Mouse (Mus musculus): Measurements from ENCODE around the gene Pptc7. TPM values are rescaled to one million over a fixed set of nuclear protein-coding genes. Genes with fewer than 3 reads are reported as not detected.

Gene Pptc7
- polyA plus RNA-seq, 1 experiment from 2014 or later: 10.4 TPM

- H3K4me1 ChIP-seq (replicated peaks): 0 out of 2 replicates have a peak, but pooled peaks cover 5% of the 10 kb centered on the region
- no peak overlapping the region for H3K4me3 ChIP-seq (replicated peaks)
- no peak overlapping the region for H3K9ac ChIP-seq
- no peak for ATAC-seq
- H3K36me3 ChIP-seq: no peaks in the 10 kb centered on the region
- no peaks in the 10 kb centered on the region for H3K9me3 ChIP-seq
- no peaks in the 10 kb centered on the region for H3K27me3 ChIP-seq (replicated peaks)
- no peak overlapping the region for H3K4me2 ChIP-seq (replicated peaks)
- 75% methylated on average over 5 of the region's 5 CpGs for WGBS
- no peak overlapping the region for H3K27ac ChIP-seq
Measured at GRCm38 (mm10) chr5:122272821-122273220, 11.3 kb upstream of the Pptc7 start.

GRCm38 (mm10) chr5:122274785-122275184 is 9.4 kb upstream of the Pptc7 start:
- peak; percentile 71 for ATAC-seq
- WGBS: 39% methylated on average over 5 of the region's 5 CpGs
- no peaks in the 10 kb centered on the region for H3K27me3 ChIP-seq (replicated peaks)
- H3K36me3 ChIP-seq: no peaks in the 10 kb centered on the region
- no peaks in the 10 kb centered on the region for H3K9me3 ChIP-seq
- no peak overlapping the region for H3K4me2 ChIP-seq (replicated peaks)
- no peak overlapping the region for H3K27ac ChIP-seq
- H3K4me1 ChIP-seq (replicated peaks): 0 out of 2 replicates have a peak, but pooled peaks cover 3% of the 10 kb centered on the region
- H3K9ac ChIP-seq: no peak overlapping the region
- H3K4me3 ChIP-seq (replicated peaks): no peak overlapping the region

DNA sequence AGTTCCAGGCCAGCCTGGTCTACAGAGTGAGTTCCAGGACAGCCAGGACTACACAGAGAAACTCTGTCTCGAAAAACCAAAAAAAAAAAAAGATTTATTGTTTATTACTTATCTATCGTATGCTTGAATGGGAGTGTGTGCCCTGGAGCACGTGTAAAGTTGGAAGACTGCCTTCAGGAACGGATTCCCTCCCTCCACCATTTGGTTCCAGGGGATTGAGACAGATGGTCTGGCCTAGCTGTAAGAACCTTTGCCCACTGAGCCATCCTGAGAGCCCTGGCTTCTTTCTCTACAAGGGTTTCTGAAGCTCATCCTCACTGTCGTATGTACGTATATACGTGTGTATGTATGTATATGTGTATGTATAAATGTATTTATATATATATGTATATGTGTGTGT is 5.2 kb upstream of the Pptc7 start:
- H3K4me2 ChIP-seq (replicated peaks): no peak overlapping the region
- no peaks in the 10 kb centered on the region for H3K27me3 ChIP-seq (replicated peaks)
- no peaks in the 10 kb centered on the region for H3K9me3 ChIP-seq
- no peak overlapping the region for H3K27ac ChIP-seq
- no peak overlapping the region for H3K9ac ChIP-seq
- no peak for ATAC-seq
- no peaks in the 10 kb centered on the region for H3K36me3 ChIP-seq
- 84% methylated on average over 7 of the region's 7 CpGs for WGBS
- no peak overlapping the region for H3K4me3 ChIP-seq (replicated peaks)
- peaks cover 10% of the 10 kb centered on the region for H3K4me1 ChIP-seq (replicated peaks)

DNA sequence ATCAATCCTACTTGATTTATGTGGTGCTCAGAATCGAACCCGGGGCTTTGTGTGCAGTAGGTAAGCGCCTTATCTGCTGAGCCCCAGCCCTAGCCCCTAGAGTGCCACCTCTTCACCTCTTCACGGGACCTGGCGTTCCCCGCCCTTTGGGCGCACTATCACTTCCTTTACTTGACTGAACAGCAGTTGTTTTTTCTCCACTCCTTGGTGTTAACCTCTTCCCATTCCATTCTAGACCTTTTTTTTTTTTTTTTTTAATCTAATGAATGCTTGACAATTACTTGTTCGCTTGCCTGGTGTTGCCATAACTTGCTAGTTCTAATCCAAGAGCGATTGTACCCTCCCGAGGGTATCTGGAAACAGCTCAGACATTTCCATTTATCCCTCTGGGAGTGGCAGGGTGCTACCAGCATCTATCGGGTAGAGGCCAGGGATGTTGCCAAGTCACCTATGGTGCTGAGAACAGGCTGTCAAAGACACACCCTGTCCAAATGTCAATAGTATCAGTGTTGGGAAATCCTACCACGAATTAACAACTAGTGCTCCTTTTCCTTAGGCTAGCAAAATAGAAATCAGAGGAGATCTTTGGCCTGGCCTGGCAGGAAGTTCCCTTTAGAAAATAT is 4.3 kb upstream of the Pptc7 start:
- Histone ChIP-seq H3K27ac (peak overlapping the region; percentile 83), H3K9me3 (no peaks in the 10 kb centered on the region), H3K27me3 (replicated peaks) (no peaks in the 10 kb centered on the region), H3K36me3 (no peaks in the 10 kb centered on the region), H3K4me2 (replicated peaks) (peak overlapping the region; percentile 44), H3K4me1 (replicated peaks) (peaks cover 10% of the 10 kb centered on the region), H3K4me3 (replicated peaks) (no peak overlapping the region), H3K9ac (no peak overlapping the region)
- 66% methylated on average over 12 of the region's 12 CpGs for WGBS
- peak; percentile 57; the same call in 1 of the 2 replicates for ATAC-seq

DNA sequence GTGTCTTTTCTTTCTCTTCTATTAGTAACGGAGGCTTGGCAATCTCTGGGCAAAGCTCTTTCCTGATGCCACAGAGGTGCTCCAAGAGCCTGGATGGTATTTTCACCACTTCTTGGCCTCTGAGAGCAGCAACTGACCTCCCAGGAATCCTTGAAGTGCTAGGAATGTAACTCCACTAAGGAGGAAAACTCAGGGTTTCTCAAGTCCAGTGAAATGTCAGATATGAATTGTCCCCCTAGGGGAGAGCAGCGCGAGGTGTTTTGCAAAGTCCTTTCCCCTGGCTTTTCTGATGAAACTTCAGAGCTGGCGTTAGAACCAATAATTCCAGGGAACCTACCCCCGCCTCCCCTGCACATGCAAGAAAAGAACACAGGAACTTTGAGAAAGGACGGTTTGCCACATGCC is 3.7 kb upstream of the Pptc7 start:
- peak overlapping the region; percentile 83 for H3K27ac ChIP-seq

GRCm38 (mm10) chr5:122280827-122281462 is 3.2 kb upstream of the Pptc7 start:
- Histone ChIP-seq H3K27ac (peak overlapping the region; percentile 83), H3K4me1 (replicated peaks) (peaks cover 11% of the 10 kb centered on the region), H3K4me2 (replicated peaks) (peak overlapping the region; percentile 44), H3K4me3 (replicated peaks) (no peak overlapping the region), H3K9me3 (no peaks in the 10 kb centered on the region), H3K36me3 (no peaks in the 10 kb centered on the region), H3K9ac (no peak overlapping the region), H3K27me3 (replicated peaks) (no peaks in the 10 kb centered on the region)
- ATAC-seq: no peak
- 28% methylated on average over 19 of the region's 19 CpGs for WGBS

More for the DNA sequence above, 3.7 kb upstream of the Pptc7 start:
- Histone ChIP-seq H3K4me2 (replicated peaks) (peak overlapping the region; percentile 44), H3K27me3 (replicated peaks) (no peaks in the 10 kb centered on the region), H3K9me3 (no peaks in the 10 kb centered on the region), H3K36me3 (no peaks in the 10 kb centered on the region), H3K4me1 (replicated peaks) (peaks cover 11% of the 10 kb centered on the region), H3K4me3 (replicated peaks) (no peak overlapping the region), H3K9ac (no peak overlapping the region)
- WGBS: 29% methylated on average over 6 of the region's 6 CpGs
- no peak for ATAC-seq

- WGBS: 33% methylated on average over 2 of the region's 2 CpGs
Measured at GRCm38 (mm10) chr5:122283828-122284182, 360 bp upstream of the Pptc7 start.

DNA sequence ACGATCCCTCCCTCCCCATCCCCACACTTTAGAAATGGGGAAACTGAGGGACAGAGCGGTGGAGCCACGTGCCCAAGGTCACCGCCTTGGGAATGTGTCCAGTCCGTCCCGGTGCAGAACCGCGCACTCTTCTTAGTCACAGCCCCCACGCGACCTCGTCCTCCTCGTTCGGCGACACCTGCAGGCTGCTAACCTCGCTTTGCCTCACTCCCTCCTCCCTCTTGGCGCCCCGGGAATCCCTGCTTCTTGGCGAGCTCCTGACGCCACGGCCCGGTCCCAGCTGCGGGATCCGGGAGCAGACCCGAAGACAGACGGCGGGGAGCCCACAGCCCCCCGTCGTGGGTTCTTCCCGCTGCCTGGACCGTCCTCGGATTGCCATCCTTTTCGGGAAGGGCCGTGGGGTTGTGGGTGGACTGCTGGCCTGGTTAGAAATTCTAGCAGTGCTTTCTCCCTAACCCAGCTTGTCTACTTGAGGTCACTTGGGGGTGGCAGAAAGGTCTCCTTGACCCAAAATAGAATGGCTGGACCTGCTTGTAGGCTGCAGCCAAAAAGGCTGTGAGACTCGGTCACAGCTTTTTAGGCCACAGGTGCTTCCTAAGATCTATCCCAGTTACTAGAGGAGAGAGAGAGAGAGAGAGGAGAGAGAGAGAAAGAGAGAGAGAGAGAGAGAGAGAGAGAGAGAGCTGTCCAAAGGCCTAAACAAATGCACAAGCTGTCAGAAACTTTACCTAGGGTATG is 1.0 kb downstream of the Pptc7 start:
- Histone ChIP-seq H3K27ac (peak overlapping the region; percentile 52), H3K9me3 (no peaks in the 10 kb centered on the region), H3K9ac (peak overlapping the region; percentile 88), H3K36me3 (0 out of 2 replicates have a peak, but pooled peaks cover 2% of the 10 kb centered on the region), H3K4me3 (replicated peaks) (peak overlapping the region; percentile 93), H3K4me1 (replicated peaks) (peaks cover 19% of the 10 kb centered on the region), H3K27me3 (replicated peaks) (no peaks in the 10 kb centered on the region), H3K4me2 (replicated peaks) (peak overlapping the region; percentile 96)
- under 1% methylated on average over 34 of the region's 34 CpGs for WGBS
- ATAC-seq: peak; percentile 24; the same call in 1 of the 2 replicates

More at GRCm38 (mm10) chr5:122283828-122284182, 360 bp upstream of the Pptc7 start:
- Histone ChIP-seq H3K4me1 (replicated peaks) (peaks cover 19% of the 10 kb centered on the region), H3K4me2 (replicated peaks) (peak overlapping the region; percentile 96), H3K9ac (no peak overlapping the region), H3K27ac (no peak overlapping the region), H3K9me3 (no peaks in the 10 kb centered on the region), H3K4me3 (replicated peaks) (peak overlapping the region; percentile 93; the same call in 1 of the 2 replicates), H3K36me3 (0 out of 2 replicates have a peak, but pooled peaks cover 2% of the 10 kb centered on the region), H3K27me3 (replicated peaks) (no peaks in the 10 kb centered on the region)
- no peak for ATAC-seq

GRCm38 (mm10) chr5:122285767-122286150 is 1.6 kb downstream of the Pptc7 start:
- peak overlapping the region; percentile 96 for H3K4me2 ChIP-seq (replicated peaks)
- H3K4me3 ChIP-seq (replicated peaks): peak overlapping the region; percentile 93
- no peaks in the 10 kb centered on the region for H3K9me3 ChIP-seq
- H3K27me3 ChIP-seq (replicated peaks): no peaks in the 10 kb centered on the region
- peak overlapping the region; percentile 88; the same call in 1 of the 2 replicates for H3K9ac ChIP-seq
- no peak for ATAC-seq
- 53% methylated on average over 7 of the region's 7 CpGs for WGBS
- peaks cover 14% of the 10 kb centered on the region for H3K4me1 ChIP-seq (replicated peaks)
- no peak overlapping the region for H3K27ac ChIP-seq
- 0 out of 2 replicates have a peak, but pooled peaks cover 2% of the 10 kb centered on the region for H3K36me3 ChIP-seq

- no peak overlapping the region for H3K27ac ChIP-seq
- no peaks in the 10 kb centered on the region for H3K9me3 ChIP-seq
- peaks cover 12% of the 10 kb centered on the region for H3K4me1 ChIP-seq (replicated peaks)
- H3K4me3 ChIP-seq (replicated peaks): peak overlapping the region; percentile 11; the same call in 1 of the 2 replicates
- ATAC-seq: no peak
- H3K27me3 ChIP-seq (replicated peaks): no peaks in the 10 kb centered on the region
- H3K36me3 ChIP-seq: 0 out of 2 replicates have a peak, but pooled peaks cover 2% of the 10 kb centered on the region
- 80% methylated on average over 10 of the region's 10 CpGs for WGBS
- H3K4me2 ChIP-seq (replicated peaks): peak overlapping the region; percentile 96
- H3K9ac ChIP-seq: no peak overlapping the region
Measured at GRCm38 (mm10) chr5:122286191-122286590, 2.0 kb downstream of the Pptc7 start.

DNA sequence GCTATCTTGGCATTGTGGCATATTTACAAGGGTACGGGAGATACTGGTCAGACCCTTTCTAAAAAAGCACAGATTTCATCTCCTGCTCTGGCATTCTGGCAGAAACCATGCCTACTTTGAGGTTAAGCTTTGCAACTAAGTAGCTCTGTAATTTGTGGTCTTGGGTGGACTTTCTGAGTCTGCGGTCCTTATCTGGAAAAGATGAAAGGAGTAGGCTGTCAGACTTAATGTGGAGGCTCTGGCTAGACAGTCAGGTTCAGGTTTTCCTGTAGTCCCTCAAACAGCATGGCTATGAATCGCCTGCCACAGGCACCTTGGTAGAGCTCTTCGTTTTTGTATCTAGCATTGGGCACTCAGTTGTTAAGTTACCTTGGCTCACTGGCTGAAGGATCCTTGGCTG is 2.9 kb downstream of the Pptc7 start:
- no peak for ATAC-seq
- Histone ChIP-seq H3K9me3 (no peaks in the 10 kb centered on the region), H3K27me3 (replicated peaks) (no peaks in the 10 kb centered on the region), H3K4me3 (replicated peaks) (no peak overlapping the region), H3K9ac (no peak overlapping the region), H3K4me1 (replicated peaks) (peaks cover 12% of the 10 kb centered on the region), H3K36me3 (0 out of 2 replicates have a peak, but pooled peaks cover 2% of the 10 kb centered on the region), H3K27ac (no peak overlapping the region), H3K4me2 (replicated peaks) (no peak overlapping the region)
- WGBS: 85% methylated on average over 4 of the region's 4 CpGs

- WGBS: 87% methylated on average over 4 of the region's 4 CpGs
- no peaks in the 10 kb centered on the region for H3K27me3 ChIP-seq (replicated peaks)
Measured at GRCm38 (mm10) chr5:122288147-122288811, 4.1 kb downstream of the Pptc7 start.

More at GRCm38 (mm10) chr5:122288147-122288811, 4.1 kb downstream of the Pptc7 start:
- H3K4me1 ChIP-seq (replicated peaks): peaks cover 18% of the 10 kb centered on the region
- no peaks in the 10 kb centered on the region for H3K9me3 ChIP-seq
- 0 out of 2 replicates have a peak, but pooled peaks cover 2% of the 10 kb centered on the region for H3K36me3 ChIP-seq
- no peak overlapping the region for H3K4me2 ChIP-seq (replicated peaks)
- H3K27ac ChIP-seq: no peak overlapping the region
- no peak overlapping the region for H3K9ac ChIP-seq
- no peak for ATAC-seq
- H3K4me3 ChIP-seq (replicated peaks): no peak overlapping the region

Measured in intestine, embryonic 15.5 days (tissue).